Mouse (Mus musculus) lung, adult 2 months (tissue): Measurements from ENCODE around the gene Gm17018. TPM values are rescaled to one million over a fixed set of nuclear protein-coding genes. Genes with fewer than 3 reads are reported as not detected.

ENCODE experiments used
- DNase-seq: peaks from one replicate; pipeline ENCODE4 v3.0.0; 2022
- H3K4me1 ChIP-seq: fragments of 200-500 bp; 2 replicates; pipeline ENCODE4 v1.6.1; 2011; ENCODE audit warnings: low read length; ENCODE audit not compliant: control insufficient read depth, insufficient read depth
- H3K4me3 ChIP-seq: fragments of 200-500 bp; replicated peaks from 2 replicates; pipeline ENCODE3; 2011; ENCODE audit warnings: low read depth, mild to moderate bottlenecking, control low read depth, low read length; ENCODE audit errors: extremely low read depth
- CTCF ChIP-seq: fragments of 200-500 bp; IDR thresholded peaks from 2 replicates; pipeline ENCODE4 v1.5.1; 2011; ENCODE audit warnings: mild to moderate bottlenecking, low read length, control low read depth; ENCODE audit not compliant: insufficient read depth
- POLR2A ChIP-seq: fragments of 200-500 bp; IDR thresholded peaks from 2 replicates; pipeline ENCODE4 v1.6.1; 2011; ENCODE audit warnings: low read depth, mild to moderate bottlenecking, control low read depth, low read length, borderline replicate concordance; ENCODE audit errors: extremely low read depth
- WGBS: fragments of 180-500 bp; shearing (Covaris S2); methylation state at CpG from one replicate; pipeline ENCODE4 v1.1.7; 2018; 5-methylcytosine and 5-hydroxymethylcytosine counted together
- polyA plus RNA-seq: library from polyadenylated mRNA; depleted of rRNA; stranded (reverse); fragments of >200 nt; gene quantifications from 2 replicates; pipeline ENCODE4 v1.2.3, GENCODE M21; 2012; rRNA removed

Gene Gm17018
- polyA plus RNA-seq: 6.6 and 7.5 TPM in 2 replicates

GRCm38 (mm10) chr19:45560153-45560890, at the start of gene Gm17018, which contains the start of gene Poll:
Gene Gm17018, plus strand, starts transcription at chr19:45560615.
Gene Poll, minus strand, starts transcription at chr19:45560531.
- WGBS: under 1% methylated on average over 35 of the region's 35 CpGs
- Histone ChIP-seq H3K4me3 (peak within 1 kb of the TSS; percentile 77), H3K4me1 (peaks cover 4% of the 10 kb centered on the region; the same call in 1 of the 2 replicates)
- TF ChIP-seq CTCF (no peak), POLR2A (peak; percentile 68; the same call in 1 of the 2 replicates)
- DNase-seq: peak; percentile 87

GRCm38 (mm10) chr19:45510680-45511079, 49.7 kb upstream of the Gm17018 start:
- no peak overlapping the region for H3K4me3 ChIP-seq
- H3K4me1 ChIP-seq: no peaks in the 10 kb centered on the region
- DNase-seq: no peak
- TF ChIP-seq CTCF (no peak), POLR2A (no peak)
- 80% methylated on average over 3 of the region's 3 CpGs for WGBS

GRCm38 (mm10) chr19:45511406-45511805, 49.0 kb upstream of the Gm17018 start:
- WGBS: 84% methylated on average over 4 of the region's 4 CpGs
- DNase-seq: no peak
- no peak for TF ChIP-seq POLR2A
- TF ChIP-seq CTCF: no peak
- no peaks in the 10 kb centered on the region for H3K4me1 ChIP-seq
- no peak overlapping the region for H3K4me3 ChIP-seq

GRCm38 (mm10) chr19:45515341-45515740, 45.1 kb upstream of the Gm17018 start:
- H3K4me1 ChIP-seq: no peaks in the 10 kb centered on the region
- H3K4me3 ChIP-seq: no peak overlapping the region
- TF ChIP-seq POLR2A: no peak
- TF ChIP-seq CTCF: no peak
- no peak for DNase-seq
- WGBS: 87% methylated on average over 2 of the region's 2 CpGs

GRCm38 (mm10) chr19:45516264-45516663, 44.2 kb upstream of the Gm17018 start:
- WGBS: 91% methylated on average over 12 of the region's 12 CpGs
- TF ChIP-seq CTCF (no peak), POLR2A (no peak)
- DNase-seq: no peak
- H3K4me3 ChIP-seq: no peak overlapping the region
- no peaks in the 10 kb centered on the region for H3K4me1 ChIP-seq

GRCm38 (mm10) chr19:45527382-45527781, 33.0 kb upstream of the Gm17018 start:
- Histone ChIP-seq H3K4me1 (peaks cover 2% of the 10 kb centered on the region; the same call in 1 of the 2 replicates), H3K4me3 (no peak overlapping the region)
- TF ChIP-seq POLR2A (no peak), CTCF (no peak)
- no peak for DNase-seq
- 86% methylated on average over 7 of the region's 7 CpGs for WGBS

GRCm38 (mm10) chr19:45527931-45528534, 32.4 kb upstream of the Gm17018 start:
- Histone ChIP-seq H3K4me1 (peaks cover 2% of the 10 kb centered on the region; the same call in 1 of the 2 replicates), H3K4me3 (no peak overlapping the region)
- no peak for TF ChIP-seq POLR2A
- no peak for TF ChIP-seq CTCF
- no peak for DNase-seq
- WGBS: 72% methylated on average over 10 of the region's 10 CpGs

- no peak for DNase-seq
- H3K4me1 ChIP-seq: peaks cover 2% of the 10 kb centered on the region; the same call in 1 of the 2 replicates
- TF ChIP-seq CTCF: no peak
- no peak for TF ChIP-seq POLR2A
- whole genome bisulfite sequencing: 70% methylated on average over 5 of the region's 5 CpGs
- no peak overlapping the region for H3K4me3 ChIP-seq
Measured at GRCm38 (mm10) chr19:45529294-45529693, 31.1 kb upstream of the Gm17018 start.

- WGBS: 53% methylated on average over 15 of the region's 15 CpGs
- Histone ChIP-seq H3K4me1 (peaks cover 2% of the 10 kb centered on the region; the same call in 1 of the 2 replicates), H3K4me3 (no peak overlapping the region)
- DNase-seq: peak; percentile 53
- TF ChIP-seq CTCF (no peak), POLR2A (no peak)
Measured at GRCm38 (mm10) chr19:45530200-45530995, 30.0 kb upstream of the Gm17018 start.
